Mouse (Mus musculus) limb, embryonic 11.5 days (tissue): ENCODE measurements at regions not wholly inside any gene's neighbourhood (a gene's known extent, or its start where the extent isn't known, plus 50 kb on each side); places are given as distances from the start of the nearest gene placed in this dataset.
A peak's percentile ranks its signal among the peaks of the same experiment; 100 is the strongest.

ENCODE experiments used
- ATAC-seq: fragments of 200-750 bp; cut with Nextera tagmentation; 2 replicates; pipeline ENCODE4 v1.8.0; 2017; ENCODE audit warnings: low read depth; ENCODE audit not compliant: insufficient number of reproducible peaks, low FRiP score, low TSS enrichment
- DNase-seq: peaks from one replicate; pipeline ENCODE4 v3.0.0-alpha.2; 2015; ENCODE audit warnings: low spot score
- H3K27ac ChIP-seq: fragments of 300-500 bp; sonication (generic); replicated peaks from 2 replicates; pipeline ENCODE4 v1.5.1; 2014; ENCODE audit warnings: low read depth, mild to moderate bottlenecking, low read length
- H3K27me3 ChIP-seq: fragments of 300-500 bp; sonication (generic); 2 replicates; pipeline ENCODE4 v1.6.1; 2014; ENCODE audit warnings: mild to moderate bottlenecking, low read length, mixed read lengths; ENCODE audit not compliant: control insufficient read depth, insufficient read depth
- H3K36me3 ChIP-seq: fragments of 300-500 bp; sonication (generic); 2 replicates; pipeline ENCODE4 v1.6.1; 2014; ENCODE audit warnings: mild to moderate bottlenecking, low read length, moderate library complexity, mixed read lengths; ENCODE audit not compliant: control insufficient read depth, insufficient read depth
- H3K4me1 ChIP-seq: fragments of 300-500 bp; sonication (generic); 2 replicates; pipeline ENCODE4 v1.6.1; 2014; ENCODE audit warnings: low read length, mixed read lengths; ENCODE audit not compliant: control insufficient read depth, insufficient read depth
- H3K4me2 ChIP-seq: fragments of 300-500 bp; sonication (generic); 2 replicates; pipeline ENCODE4 v1.6.1; 2014; ENCODE audit warnings: low read depth, mild to moderate bottlenecking, moderate library complexity; ENCODE audit not compliant: severe bottlenecking
- H3K4me3 ChIP-seq: fragments of 300-500 bp; sonication (generic); 2 replicates; pipeline ENCODE4 v1.5.1; 2014; ENCODE audit warnings: low read depth, low read length
- H3K9ac ChIP-seq: fragments of 300-500 bp; sonication (generic); 2 replicates; pipeline ENCODE4 v1.6.1; 2014; ENCODE audit warnings: mild to moderate bottlenecking, low read length
- H3K9me3 ChIP-seq: fragments of 300-500 bp; sonication (generic); 2 replicates; pipeline ENCODE4 v1.6.1; 2016; ENCODE audit warnings: low read length; ENCODE audit not compliant: control insufficient read depth
- WGBS: fragments of 180-500 bp; shearing (Covaris S2); extraction: QIAGEN DNeasy Blood & Tissue Kit; methylation state at CpG from one replicate; pipeline ENCODE4 v1.1.7; 2014; 5-methylcytosine and 5-hydroxymethylcytosine counted together

DNA sequence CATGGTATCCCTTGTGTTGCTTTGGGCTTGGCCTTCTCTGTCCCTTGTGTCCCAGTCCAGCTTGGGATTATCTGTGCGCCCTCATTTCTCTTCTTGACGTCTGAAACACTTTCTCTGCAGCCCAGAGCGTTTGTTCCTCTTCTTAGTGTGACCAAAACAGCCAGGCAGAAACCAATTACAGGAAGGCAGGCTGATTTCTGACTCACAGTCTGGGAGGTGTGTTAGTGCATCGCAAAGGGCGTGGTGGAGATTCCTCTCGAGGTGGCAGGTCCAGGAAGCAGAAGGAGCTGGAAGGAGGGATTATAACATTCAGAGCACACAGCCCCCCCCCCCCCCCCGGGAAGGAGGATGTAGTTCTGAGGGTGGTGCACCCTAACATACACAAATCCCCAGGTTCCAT lies 64.6 kb upstream of the Errfi1 start:
- H3K4me1 ChIP-seq, result peaks cover 6% of the 10 kb centered on the region
- WGBS, result 70% methylated on average over 7 of the region's 7 CpGs

DNA sequence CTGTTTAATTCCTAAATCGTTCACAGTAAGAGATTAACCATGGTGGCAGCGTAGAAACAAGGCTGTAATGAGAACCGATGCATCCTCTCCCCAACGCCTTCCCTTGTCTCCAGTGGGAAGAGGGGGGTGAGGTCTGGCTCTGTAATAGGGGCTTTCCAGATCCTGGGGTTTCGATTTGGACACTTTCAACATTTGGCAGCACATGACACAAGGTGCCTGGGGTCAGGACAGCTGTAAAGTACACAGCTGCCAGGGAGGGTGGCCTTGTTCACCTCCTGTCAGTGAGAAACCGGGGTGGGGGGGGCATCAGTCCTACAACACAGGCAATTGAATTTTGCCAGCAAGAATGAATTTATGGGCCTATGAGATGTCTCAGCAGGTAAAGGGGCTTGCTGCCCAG lies 66.6 kb upstream of the Errfi1 start:
- DNase-seq (no peak), ATAC-seq (no peak)
- 51% methylated on average over 6 of the region's 6 CpGs for WGBS
- Histone ChIP-seq H3K36me3 (no peaks in the 10 kb centered on the region), H3K4me2 (no peak overlapping the region), H3K9me3 (no peaks in the 10 kb centered on the region), H3K4me1 (peaks cover 6% of the 10 kb centered on the region), H3K27ac (no peak overlapping the region), H3K4me3 (no peak overlapping the region), H3K27me3 (no peaks in the 10 kb centered on the region), H3K9ac (no peak overlapping the region)

More for the DNA sequence above, 64.6 kb upstream of the Errfi1 start:
- Histone ChIP-seq H3K4me2 (no peak overlapping the region), H3K4me3 (no peak overlapping the region), H3K27me3 (no peaks in the 10 kb centered on the region), H3K9ac (no peak overlapping the region), H3K9me3 (no peaks in the 10 kb centered on the region), H3K36me3 (no peaks in the 10 kb centered on the region), H3K27ac (no peak overlapping the region)
- ATAC-seq (no peak), DNase-seq (no peak)

DNA sequence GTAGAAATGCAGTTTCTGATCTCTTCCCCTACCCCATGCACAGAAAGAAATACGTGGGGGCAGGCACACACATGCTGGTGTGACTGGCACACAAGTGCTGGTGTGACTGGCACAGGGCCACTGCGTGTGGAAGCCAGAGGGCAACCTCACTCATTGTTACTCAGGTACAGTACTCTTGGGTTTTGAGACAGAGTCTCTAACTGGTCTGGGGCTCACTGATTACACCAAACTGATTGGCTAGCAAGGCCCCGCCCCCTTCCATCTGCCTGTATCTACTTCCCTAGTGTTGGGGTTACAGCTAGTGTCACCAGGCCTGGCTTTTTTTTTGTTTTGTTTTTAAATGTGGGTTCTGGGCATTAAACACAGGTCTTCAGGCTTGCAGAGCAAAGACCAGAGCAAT lies 67.1 kb upstream of the Errfi1 start:
- ATAC-seq (0 out of 2 replicates have a peak, but pooled peaks have one; percentile 24), DNase-seq (no peak)
- no peaks in the 10 kb centered on the region for H3K36me3 ChIP-seq
- H3K9me3 ChIP-seq, result no peaks in the 10 kb centered on the region
- H3K9ac ChIP-seq, result no peak overlapping the region
- H3K4me2 ChIP-seq, result no peak overlapping the region
- H3K27me3 ChIP-seq, result no peaks in the 10 kb centered on the region
- H3K27ac ChIP-seq, result no peak overlapping the region
- WGBS, result 65% methylated on average over 3 of the region's 3 CpGs
- H3K4me3 ChIP-seq, result no peak overlapping the region
- H3K4me1 ChIP-seq, result peaks cover 6% of the 10 kb centered on the region

DNA sequence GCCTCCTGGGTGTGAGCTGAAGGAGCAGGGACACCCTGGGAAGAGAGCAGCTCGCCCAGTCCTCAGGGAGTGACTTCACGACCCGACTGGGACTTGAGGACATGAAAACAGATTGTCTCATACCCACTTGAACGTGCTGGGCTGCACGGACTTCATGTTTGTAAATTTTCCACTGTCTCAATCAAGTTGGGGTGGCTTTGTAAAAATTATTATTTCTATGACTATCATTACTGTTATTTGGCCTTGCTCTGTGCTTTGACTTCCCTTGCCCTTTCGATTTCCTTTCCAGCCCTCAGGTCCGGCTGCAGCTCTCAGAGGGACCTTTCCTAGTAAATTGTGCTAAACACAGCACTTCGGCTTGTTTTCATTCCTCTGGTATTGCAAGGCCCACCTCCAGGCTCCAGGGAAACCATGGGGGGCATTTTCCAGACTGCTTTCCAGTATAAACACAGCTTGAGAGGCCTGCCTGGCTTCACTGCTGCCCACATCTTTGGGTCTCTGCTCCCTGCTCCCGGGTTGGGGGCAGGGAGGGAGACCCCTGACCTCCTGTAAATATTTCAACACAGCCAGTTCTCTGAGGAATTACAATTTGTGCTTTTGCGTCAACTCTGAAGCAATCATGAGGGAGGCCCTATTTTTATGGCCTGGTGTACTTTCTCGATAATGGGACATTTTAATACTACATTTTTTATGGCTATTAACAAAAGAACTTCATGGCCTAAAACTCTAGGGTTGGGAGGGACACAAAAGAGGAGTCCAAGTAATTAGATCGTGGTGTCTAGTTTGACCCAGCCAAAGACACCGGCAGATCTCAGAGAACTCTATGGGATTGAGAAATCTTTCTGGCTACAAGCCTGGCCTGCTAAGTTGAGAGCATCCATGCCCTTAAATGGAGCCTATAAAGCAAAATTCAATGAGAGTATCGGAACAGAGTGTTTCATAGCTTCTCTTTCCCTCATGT lies 68.9 kb upstream of the Errfi1 start:
- Histone ChIP-seq H3K4me1 (peaks cover 8% of the 10 kb centered on the region), H3K27me3 (no peaks in the 10 kb centered on the region), H3K9ac (no peak overlapping the region), H3K27ac (peak overlapping the region; percentile 64; the same call in 1 of the 2 replicates), H3K4me3 (no peak overlapping the region), H3K4me2 (no peak overlapping the region), H3K36me3 (no peaks in the 10 kb centered on the region), H3K9me3 (no peaks in the 10 kb centered on the region)
- DNase-seq (peak; percentile 54), ATAC-seq (no peak)
- 48% methylated on average over 14 of the region's 14 CpGs for WGBS

DNA sequence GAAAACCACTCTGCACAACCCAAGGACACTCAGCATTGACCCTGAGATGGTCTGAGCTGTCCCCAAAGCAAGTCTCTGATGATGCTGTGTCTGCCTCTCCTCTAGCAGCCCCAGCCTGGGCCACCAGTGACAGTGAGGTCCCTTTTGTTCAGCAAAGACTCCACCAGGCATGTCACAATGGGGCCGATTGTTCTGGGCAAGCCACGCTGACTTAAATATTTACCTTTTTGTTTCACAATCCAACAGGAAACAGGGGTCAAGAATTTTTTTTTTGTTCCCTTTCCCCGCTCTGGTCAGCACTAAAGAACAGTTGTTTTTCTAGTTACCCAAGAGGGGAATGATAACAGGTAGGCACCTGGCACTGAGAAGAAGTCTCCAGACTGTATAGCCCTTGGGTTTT lies 72.4 kb upstream of the Errfi1 start:
- ATAC-seq (no peak), DNase-seq (no peak)
- Histone ChIP-seq H3K9me3 (no peaks in the 10 kb centered on the region), H3K27me3 (no peaks in the 10 kb centered on the region), H3K4me2 (no peak overlapping the region), H3K36me3 (no peaks in the 10 kb centered on the region), H3K9ac (no peak overlapping the region), H3K27ac (no peak overlapping the region), H3K4me3 (no peak overlapping the region), H3K4me1 (peaks cover 11% of the 10 kb centered on the region)
- WGBS, result 78% methylated on average over 3 of the region's 3 CpGs

DNA sequence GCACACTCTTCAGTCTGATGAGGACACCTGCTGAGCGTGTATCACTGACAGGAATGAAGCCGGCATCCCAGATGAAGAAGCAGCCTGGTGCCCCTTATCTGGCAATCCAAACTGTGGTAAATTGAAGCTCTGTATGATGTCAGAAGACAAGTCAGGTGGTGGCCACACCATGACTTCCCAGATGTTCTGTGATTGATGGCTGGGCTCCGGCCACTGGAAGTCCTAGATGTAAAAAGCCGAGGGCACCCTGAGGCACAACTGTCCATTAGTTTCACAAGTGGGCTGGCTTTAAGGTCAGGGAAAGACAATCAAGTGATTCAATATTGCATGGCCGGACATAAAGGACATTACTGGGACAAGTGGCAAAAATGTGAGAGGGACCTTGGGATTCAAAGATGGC lies 74.4 kb upstream of the Errfi1 start:
- no peak for DNase-seq
- no peak overlapping the region for H3K4me3 ChIP-seq

DNA sequence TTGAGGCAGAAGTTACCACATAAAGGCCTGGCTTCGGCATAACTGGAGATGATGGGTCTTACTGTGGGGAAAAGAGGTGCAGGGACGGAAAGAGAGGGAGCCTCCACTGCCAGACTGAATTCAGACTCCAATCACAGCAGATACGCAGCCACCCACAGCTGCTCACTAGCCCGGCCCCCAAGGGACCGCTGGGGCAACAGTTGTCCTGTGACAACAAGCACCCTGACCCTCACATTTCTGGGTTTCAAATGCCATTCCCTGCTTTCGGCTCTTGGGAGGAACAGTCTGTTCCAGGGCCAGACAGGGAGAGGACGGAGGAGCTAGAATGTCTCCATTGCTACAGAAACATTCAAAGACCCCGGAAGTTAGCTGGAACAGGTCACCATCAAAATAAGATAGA lies 75.0 kb upstream of the Errfi1 start:
- Histone ChIP-seq H3K4me2 (no peak overlapping the region), H3K36me3 (no peaks in the 10 kb centered on the region; the same call in 1 of the 2 replicates), H3K9me3 (peaks cover 5% of the 10 kb centered on the region; the same call in 1 of the 2 replicates), H3K9ac (0 out of 2 replicates have a peak overlapping the region, but pooled peaks have one; percentile 17), H3K27ac (no peak overlapping the region), H3K4me1 (peaks cover 5% of the 10 kb centered on the region), H3K4me3 (no peak overlapping the region), H3K27me3 (no peaks in the 10 kb centered on the region)
- WGBS, result 66% methylated on average over 8 of the region's 8 CpGs
- DNase-seq (no peak), ATAC-seq (no peak)

More for the DNA sequence above, 74.4 kb upstream of the Errfi1 start:
- no peaks in the 10 kb centered on the region for H3K27me3 ChIP-seq
- ATAC-seq, result no peak
- no peak overlapping the region for H3K4me2 ChIP-seq
- H3K9ac ChIP-seq, result no peak overlapping the region
- peaks cover 6% of the 10 kb centered on the region for H3K4me1 ChIP-seq
- H3K36me3 ChIP-seq, result no peaks in the 10 kb centered on the region
- WGBS, result 58% methylated on average over 5 of the region's 5 CpGs
- no peak overlapping the region for H3K27ac ChIP-seq
- H3K9me3 ChIP-seq, result peaks cover 1% of the 10 kb centered on the region; the same call in 1 of the 2 replicates

DNA sequence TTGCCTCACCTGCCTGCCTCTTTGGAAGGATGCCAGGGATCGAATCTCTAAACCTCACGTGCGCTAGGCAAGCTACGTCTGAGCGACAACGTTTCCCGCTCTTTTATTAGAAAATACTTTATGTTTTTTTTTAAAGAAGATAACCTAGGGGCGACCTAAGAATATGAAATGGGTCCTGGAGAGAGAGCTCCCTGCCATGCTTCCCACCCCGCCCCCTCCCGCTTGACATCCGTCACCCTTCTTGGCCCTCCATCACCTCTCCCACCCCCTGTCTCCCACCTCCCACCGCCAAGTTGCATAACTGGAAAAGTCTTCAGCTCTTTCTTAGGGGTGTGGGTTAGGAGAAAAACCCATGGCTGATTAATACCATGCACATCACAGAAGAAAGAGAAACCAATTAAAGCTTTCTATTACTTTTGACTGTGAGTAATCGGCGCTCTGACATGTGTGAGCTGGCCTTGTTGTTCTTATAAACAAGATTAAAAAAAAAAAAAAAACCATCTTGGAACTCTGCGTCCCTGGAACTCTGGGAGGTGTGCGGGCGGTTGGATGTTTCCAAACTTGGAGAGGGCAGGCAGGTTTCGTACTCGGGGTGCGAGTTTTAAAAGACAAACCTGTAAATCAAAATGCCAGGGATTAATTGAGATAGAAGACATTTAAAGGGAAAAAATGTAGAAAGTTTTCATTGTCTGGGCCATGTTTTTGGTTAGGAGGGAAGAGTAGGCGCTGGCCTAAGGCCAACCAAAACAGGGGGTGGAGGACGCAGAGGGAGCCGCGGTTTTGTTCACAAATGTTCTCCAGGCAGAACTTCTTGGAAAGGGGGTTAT lies 77.8 kb upstream of the Errfi1 start:
- Histone ChIP-seq H3K4me1 (peaks cover 2% of the 10 kb centered on the region), H3K4me3 (no peak overlapping the region), H3K27me3 (no peaks in the 10 kb centered on the region), H3K9ac (no peak overlapping the region), H3K4me2 (no peak overlapping the region), H3K9me3 (peaks cover 5% of the 10 kb centered on the region; the same call in 1 of the 2 replicates), H3K36me3 (no peaks in the 10 kb centered on the region; the same call in 1 of the 2 replicates), H3K27ac (no peak overlapping the region)
- ATAC-seq (no peak), DNase-seq (no peak)
- 83% methylated on average over 24 of the region's 24 CpGs for WGBS
